Mouse (Mus musculus) left cerebral cortex, postnatal 36 days (tissue): ENCODE measurements around the gene Fam114a2. TPM values are rescaled to one million over a fixed set of nuclear protein-coding genes. Genes with fewer than 3 reads are reported as not detected.
A peak's percentile ranks its signal among the peaks of the same experiment; 100 is the strongest.

ENCODE experiments used
- DNase-seq, 2 experiments: peaks; one replicate each; pipeline ENCODE4 v3.0.0; 2021 to 2022; ENCODE audit warnings: low spot score in 2 of 2, mixed read lengths in 1 of 2
- intact Hi-C: fragments of 180-260 bp; cut with DNase I; formaldehyde crosslinking; loops from one replicate; pipeline ENCODE4 v1.15.1; 2025
- total RNA-seq, 2 experiments: library from RNA; stranded (reverse); gene quantifications; 2 replicates each; pipeline ENCODE4 v1.2.3; 2021

Gene Fam114a2
- total RNA-seq, 2 experiments from 2014 or later, result 26.9 to 34.7 TPM

DNA sequence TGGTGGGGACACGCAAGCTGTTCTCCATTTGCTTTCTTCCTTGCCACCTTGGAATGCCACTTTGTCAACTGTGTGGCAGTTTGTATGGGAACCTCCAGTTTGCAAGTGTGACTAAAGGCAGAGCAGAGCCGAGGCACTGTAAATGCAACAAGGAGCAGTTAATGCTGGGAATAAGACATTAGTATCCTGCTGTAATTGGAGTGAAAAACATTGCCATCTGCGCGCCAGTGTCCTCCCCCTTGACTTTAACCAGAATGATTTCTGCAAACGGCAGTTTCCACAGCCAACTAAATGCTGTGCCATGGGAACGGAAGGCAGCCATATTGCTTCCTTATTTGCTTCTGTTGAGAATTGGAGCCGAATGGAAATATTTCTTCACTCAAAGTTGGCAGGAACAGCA, 3.6 kb upstream of the Fam114a2 start:
- intact Hi-C loops, result no loop called here

DNA sequence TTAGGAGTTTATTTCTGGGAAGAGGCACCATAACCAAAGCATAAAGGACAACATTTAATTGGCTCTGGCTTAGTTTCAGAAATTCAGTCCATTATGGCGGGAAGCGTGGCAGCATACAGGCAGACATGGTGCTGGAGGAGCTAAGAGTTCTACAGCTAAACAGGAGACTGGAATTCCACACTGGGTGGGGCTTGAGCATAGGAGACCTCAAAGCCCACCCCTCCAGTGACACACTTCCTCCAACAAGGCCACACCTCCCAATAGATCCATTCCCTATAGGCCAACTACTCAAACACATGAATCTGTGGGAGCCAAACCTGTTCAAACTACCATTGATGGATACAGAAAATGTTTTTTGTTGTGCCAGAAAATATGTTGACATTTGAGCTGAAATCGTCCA, 2.8 kb upstream of the Fam114a2 start:
- intact Hi-C loops, result no loop called here
- DNase-seq, result no peak

More for the DNA sequence above, 3.6 kb upstream of the Fam114a2 start:
- DNase-seq, result peak; percentile 51 to 59

DNA sequence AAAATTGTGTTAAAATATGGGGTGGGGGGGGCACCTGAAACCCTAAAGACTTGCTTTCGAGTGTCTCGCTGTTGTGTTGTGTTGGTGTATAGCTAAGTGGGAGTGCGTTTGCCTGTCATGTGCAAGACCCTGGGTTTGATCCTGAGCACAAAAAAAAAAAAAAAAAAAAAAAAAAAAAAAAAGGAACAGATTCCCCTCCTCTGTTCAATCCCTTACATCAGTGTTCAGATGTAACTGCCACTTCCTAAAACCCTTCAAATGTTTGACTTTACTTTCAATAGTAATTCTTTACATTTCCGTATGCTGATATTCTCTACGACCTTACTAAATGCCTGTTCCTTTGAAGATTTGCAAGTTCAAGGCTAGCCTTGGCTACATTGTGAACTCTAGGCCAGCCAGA, 887 bp upstream of the Fam114a2 start:
- DNase-seq, result no peak
- intact Hi-C loops, result no loop called here

DNA sequence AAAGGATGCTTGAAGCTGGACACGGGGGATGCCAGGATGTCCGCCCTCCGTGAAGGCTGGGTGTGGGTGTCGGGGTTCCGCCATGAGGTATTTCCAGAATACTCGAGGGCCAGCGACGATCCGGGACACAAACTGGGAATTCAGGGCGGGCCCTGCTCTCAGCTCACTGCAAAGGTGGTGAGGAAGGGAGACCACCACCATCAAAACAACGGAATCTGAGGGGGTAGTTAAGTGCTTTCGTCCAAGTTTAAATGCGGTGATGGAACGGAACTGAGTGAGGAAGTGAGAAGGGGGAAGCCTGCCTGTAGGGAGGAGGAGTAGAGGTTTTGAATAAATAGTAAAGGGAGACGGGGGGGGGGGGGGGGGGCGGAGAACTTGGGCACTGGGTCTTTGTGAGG, 333 bp upstream of the Fam114a2 start:
- intact Hi-C loops, result no loop called here
- DNase-seq, result no peak

DNA sequence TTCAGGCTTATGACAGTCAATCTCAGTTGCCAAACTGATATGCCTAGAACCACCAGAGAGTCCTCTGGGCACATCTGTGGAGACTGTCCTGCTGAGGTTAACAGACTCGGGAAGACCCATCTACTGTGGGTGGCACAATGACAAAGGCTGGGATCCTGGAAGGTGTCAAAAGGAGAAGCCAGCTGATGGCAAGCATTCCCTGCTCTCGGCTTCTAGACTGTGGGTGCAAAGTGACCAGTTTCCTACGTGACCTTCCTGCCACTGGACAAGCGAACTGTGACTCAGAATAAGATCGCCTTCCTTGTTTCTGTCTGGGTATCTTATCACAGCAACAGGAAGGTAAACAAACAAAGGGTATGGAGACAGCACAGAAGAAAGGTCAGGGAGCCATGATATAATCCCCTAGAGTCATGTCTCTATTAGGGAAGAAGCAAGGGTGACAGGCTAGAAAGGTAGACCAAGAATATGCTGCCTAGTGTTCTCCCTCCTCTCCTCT, 1.4 kb downstream of the Fam114a2 start:
- intact Hi-C loops, result no loop called here
- DNase-seq, result no peak

DNA sequence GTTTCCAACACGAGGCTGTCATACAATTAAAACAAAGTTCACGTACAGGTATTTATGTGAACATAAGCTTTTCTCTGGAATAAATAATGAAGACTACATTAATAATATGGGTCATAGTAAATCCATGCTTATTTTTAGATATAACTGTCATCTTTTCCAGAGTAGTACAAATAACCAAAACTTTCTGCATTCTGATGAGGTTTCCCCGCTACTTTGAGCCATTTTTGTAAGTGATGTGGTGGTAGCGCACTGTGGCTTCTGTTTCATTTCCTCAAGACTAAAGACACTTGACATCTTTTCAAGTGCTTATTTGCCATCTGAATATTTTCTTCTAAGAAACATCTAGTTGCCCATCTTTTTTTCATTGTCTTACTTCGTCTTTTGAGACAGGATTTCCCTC, 3.2 kb downstream of the Fam114a2 start:
- intact Hi-C loops, result no loop called here
- no peak for DNase-seq

DNA sequence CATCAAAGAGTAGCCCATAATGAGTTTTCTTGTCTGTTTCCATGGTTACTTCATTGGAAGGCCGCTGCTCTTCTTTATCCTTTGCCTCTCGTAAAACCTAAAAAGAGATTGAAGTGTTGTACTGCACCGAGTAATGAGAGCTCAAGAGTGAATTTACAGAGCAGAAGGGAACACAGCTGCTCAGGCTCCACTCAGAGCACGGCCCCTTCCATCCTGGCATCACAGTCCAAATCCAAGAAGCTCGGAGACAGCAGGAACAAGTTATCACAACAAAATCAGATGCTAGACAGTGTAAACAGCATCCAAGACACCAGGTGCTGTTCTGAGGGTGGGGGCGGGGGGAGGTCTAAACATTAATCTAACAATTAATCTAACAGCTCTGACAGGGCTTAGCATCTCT, 11.5 kb downstream of the Fam114a2 start:
- DNase-seq, result no peak
- intact Hi-C loops, result no loop called here

DNA sequence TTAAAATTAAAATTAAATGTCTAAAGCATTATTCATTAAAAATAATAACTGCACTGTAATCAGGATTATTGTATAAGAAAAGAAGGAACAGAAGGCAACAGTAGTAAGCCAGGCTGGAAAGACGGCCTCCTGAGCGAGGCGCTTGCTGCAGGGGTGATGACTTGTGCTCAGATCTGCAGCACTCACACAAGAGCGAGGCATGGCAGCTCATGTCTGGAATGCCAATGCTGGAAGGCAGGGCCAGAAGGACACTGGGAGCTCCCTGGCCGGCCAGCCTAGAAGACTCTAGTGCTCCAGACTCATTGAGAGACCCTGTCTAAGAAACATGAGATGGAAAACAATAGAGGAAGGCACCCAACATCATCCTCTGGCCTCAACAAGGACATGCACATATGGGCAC, 15.3 kb downstream of the Fam114a2 start:
- intact Hi-C loops, result no loop called here
- no peak for DNase-seq

DNA sequence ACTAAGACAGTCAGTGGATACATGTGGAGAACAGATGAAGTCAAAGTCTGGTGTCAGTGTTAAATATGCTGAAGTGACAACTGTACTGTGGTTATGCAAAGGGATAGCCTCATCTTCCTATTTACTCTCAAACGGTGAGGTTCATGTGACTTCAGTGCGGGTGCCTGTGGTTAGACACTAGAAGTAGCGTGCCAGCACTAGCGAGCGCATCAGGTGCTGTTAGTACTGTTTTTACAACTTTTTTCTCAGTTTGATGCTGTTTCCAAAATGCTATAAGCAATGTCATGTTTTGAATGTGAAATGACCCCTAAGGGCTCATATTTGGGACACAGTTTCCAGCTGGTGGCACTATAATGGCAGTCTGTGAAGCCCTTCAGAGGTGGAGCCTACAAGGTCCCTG, 20.2 kb downstream of the Fam114a2 start:
- no peak for DNase-seq
- intact Hi-C loops, result no loop called here

DNA sequence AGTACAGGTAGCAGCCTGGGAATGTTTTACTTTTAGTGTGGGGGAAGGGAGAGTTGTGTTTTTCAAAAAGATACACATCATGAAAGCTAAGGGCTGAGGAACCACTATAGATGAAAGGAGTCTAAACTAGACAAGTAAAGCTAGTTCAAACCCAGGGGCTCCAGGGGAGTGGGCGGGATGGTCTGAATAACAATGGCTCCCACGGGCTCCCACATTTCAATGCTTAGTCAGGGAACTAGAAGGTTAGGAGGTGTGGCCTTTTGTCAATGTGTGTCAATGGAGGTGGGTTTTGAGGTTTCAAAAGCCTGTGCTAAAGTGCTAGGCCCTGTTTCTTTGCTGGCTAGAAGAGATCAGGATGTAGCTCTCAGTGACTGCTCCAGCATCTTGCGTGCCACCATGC, 20.7 kb downstream of the Fam114a2 start:
- DNase-seq, result no peak
- intact Hi-C loops, result no loop called here

DNA sequence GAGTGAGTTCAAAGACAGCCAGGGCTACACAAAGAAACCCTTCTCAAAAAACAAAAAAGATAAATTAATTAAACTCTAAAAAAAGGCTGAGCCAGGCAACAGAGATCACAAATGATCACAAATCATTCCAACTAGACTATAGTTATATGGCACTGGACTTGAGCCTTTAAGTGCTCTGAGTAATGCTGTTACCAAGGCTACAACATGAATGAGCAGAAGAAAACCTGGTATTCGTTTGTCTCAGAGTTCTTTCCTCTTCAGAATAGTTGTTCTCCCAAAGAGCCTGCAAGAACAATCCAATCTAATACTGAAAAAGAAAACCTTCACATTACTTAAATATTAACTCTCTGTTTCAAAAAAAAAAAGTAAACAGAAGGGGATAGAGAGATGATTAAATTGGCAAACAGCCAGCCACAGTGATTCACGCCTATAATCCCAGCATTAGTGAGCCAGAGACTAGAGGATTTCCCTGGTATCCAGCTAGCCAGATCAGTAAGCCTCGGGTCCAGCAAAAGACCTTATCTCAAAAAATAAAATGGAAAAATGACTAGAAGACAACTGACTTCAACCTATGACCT, 21.9 kb downstream of the Fam114a2 start:
- intact Hi-C loops, result no loop called here
- DNase-seq, result no peak

DNA sequence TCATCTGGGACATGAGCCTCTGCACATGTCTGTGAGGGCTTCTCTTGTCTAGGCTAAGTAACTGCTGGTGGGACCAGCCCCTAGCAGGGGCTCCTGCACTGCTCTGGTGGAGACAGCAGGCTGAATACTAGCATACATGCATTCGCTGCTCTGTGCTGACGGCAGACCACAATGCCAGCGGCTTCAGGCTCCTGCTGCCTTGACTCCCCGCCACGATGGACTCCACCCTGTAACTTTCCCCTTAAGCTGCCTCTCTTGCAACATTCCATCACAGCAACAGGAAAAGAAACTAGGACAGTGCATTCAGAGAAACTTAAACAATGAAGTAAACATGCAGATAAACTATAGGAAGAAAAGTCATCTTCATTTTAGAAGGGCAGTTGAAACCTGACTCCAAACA, 30.0 kb downstream of the Fam114a2 start:
- intact Hi-C loops, result no loop called here
- no peak for DNase-seq

DNA sequence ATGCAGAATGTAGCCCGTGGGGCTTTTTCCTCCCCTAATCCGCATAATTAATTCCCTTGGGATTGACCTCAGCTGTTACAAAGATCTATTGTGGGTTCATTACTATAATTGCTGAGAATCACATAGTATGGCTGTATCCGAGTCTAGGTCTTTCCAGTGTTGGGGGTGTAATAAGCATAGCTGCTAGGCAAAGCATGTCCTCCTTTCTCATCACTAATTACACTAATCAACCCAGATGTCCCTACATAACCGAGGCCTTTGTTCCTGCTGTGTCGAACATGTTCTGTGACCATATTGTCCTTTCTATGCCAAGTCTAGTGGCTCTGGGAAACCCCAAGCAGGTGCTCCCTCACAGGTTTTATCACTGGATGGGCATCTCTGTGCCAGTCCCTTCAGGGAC, 40.3 kb downstream of the Fam114a2 start:
- intact Hi-C loops, result no loop called here
- DNase-seq, result no peak

DNA sequence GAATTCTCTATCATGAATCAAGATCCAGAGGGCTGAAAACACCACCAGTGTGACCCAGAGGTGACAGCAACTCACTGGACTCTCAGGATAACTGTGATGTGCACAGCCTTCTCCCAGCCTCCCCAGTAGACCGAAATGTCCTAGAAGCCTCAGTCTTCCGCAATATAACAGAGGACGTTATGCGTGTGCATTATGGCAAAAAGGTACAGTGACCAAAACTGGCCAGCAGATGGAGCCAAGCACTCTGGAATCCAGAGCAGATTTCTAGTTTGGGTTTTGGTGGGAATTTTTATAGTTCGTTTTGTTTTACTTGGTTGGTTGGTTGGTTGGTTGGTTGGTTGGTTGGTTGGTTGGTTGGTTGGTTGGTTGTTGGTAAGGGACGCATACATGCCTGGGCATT, 43.3 kb downstream of the Fam114a2 start:
- DNase-seq, result peak in 1 of 2 experiments; percentile 41
- intact Hi-C loops, result loop anchor here (2.0 kb wide), 2 partner anchors 304 to 460 kb away; no protein-coding TSS in a partner anchor

DNA sequence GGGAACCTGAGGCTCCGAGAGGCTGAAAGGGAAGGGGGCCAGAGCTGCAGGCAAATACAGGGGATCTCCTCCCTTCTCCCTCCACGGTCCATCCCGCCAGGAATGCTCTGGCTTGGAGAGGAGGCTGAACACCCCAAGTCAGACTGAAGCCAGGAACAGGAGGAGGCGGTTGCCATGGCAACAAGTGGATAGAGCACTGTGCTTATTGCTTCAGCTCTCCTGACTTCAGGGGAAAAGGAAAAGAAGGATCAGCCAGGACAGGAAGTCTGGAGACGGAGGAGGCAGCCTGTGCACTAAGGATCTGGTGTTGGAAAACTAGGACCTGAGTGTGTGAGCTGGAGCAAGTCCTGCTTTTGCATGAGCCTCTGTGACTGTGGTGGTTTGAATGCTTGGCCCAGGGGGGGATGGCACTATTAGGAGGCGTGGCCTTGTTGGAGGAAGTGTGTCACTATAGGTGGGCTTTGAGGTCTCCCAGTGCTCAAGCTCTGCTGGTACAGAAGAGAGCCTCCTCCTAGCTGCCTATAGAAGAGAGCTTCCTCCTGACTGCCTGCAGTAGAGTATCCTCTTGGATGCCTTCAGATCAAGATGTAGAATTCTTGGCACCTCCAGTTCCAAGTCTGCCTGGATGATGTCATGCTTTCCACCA, 44.0 kb downstream of the Fam114a2 start:
- intact Hi-C loops, result loop anchor here (2.0 kb wide), 2 partner anchors 304 to 460 kb away; no protein-coding TSS in a partner anchor
- peak; percentile 16 to 38 for DNase-seq

DNA sequence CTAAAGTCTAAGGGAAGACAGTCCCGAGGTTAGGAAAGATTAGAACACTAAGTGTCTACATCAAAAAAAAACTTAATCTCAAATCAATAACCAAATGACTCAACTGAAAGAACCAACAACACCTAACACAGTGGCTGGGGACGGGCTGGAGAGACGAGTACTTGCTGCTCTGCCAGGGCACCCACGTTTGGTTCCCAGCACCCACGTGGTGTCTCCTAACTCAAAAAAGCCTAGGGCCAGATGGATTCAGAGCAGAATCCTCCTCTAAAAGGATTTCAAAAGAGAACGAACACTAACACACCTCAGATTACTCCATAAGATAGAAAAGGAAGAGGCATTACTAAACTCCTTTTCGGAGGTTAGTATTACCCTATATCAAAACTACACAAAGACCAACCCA, 47.4 kb downstream of the Fam114a2 start:
- no peak for DNase-seq
- intact Hi-C loops, result no loop called here

DNA sequence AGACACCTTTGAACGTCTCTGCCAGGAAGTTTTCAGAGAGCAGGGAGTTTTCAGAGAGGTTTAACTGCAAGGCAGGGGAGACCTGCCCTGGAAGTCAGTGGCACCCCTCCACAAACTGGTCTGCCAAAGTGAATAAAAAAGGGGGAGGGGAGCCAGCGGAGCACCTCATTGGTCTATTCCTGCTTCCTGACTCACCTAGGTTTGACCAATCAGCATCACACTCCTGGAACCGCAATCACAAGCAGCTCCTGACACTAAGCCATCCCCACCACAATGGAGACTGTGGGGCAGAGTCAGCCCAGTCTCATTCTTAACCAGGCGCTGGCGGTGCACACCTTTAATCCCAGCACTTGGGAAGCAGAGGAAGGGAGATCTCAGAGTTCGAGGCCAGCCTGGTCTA, 48.4 kb downstream of the Fam114a2 start:
- DNase-seq, result no peak
- intact Hi-C loops, result no loop called here

DNA sequence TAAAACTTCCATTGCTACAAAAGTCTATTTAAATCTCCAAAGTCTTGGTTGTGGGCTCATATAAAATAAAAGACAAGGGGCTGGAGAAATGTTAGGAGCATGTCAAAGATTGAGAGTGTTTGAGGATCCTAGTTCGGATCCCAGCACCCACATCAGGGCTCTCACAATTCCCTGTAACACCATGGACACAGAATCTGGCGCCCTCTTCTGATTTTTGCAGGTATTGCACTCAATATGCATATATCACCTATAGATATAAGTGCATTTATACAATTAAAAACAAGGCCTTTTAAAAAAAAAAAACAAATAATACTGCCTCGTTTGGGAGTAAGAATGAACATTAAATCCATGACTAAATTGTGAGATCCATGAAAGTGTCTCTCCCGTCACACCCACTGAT, 49.7 kb downstream of the Fam114a2 start:
- DNase-seq, result no peak
- intact Hi-C loops, result loop anchor here (5.0 to 10.0 kb wide), 3 partner anchors 154 to 1336 kb away; partner anchors contain the start of gene Gria1

DNA sequence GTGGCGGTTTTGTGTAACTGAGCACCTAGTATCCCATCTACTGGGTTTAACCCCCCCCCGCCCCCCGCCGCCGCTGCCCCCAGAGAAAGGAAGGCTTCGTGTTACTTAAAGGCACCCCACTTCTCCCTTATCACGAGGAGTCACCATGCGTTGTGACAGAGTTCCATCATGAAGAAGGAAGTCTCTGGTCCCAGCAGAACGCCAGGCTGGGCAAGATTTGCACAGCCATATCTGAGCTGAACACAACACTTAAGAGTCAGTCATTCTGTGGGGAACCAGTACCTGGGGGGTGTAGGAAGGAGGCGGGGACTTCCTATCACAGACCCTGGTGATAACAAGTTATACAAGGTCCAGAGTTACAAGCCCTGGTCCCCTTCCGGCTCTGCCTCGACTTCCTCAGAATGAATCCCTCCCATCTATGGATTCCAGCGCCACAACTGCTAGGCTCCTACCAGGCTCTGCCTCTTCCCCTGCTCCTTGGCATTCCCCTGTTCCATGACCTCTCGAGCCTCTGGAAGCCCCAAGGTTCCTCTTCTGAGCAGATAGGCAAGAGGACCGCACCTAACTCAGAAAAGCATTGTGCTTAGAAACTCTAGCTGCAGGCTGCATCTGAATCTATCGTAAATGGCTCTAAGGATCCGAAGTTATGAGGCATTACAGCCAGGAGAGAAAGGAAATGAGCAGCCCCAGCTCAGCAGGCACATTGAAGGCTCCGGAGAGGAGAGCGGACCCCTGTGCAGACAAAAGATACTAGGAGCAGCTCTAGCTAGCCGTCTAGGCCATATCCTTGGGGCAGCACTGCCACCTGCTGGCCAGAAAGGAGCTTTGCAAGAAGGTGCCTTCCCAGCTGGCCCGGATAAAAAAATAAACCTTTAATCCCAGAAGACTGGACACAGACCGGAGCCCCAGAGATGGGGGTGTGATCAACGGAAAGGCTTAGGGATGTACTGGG, 51.0 kb downstream of the Fam114a2 start:
- peak; percentile 62 to 68 for DNase-seq
- intact Hi-C loops, result loop anchor here (5.0 to 10.0 kb wide), 3 partner anchors 153 to 1335 kb away; partner anchors contain the start of gene Gria1

DNA sequence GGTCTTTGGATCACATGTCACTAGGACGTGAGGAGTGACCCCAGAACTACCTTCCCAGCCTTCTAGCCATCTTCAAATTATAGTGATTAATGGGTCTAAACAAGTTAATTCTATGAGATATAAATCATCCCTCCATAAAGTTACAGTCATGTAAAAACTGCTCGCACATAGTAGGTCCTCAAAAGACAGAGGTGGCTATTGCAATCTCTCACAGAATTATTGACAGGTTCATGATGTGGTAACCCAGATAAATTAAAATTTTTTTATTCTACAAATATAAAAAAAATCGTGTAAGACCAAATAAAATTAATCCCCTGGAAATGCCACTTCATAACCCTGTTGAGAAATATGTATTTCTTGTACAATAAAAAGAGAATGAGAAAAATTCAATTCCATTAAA, 52.6 kb downstream of the Fam114a2 start:
- intact Hi-C loops, result loop anchor here (5.0 to 10.0 kb wide), 3 partner anchors 151 to 1334 kb away; partner anchors contain the start of gene Gria1
- DNase-seq, result no peak
